Mouse (Mus musculus) stomach, postnatal 0 days (tissue): ENCODE data around the gene Nup133. TPM values are rescaled to one million over a fixed set of nuclear protein-coding genes. Genes with fewer than 3 reads are reported as not detected.

Experiments
- ATAC-seq: fragments of 200-750 bp; cut with Nextera tagmentation; 2 replicates; pipeline ENCODE4 v1.8.0; 2017; ENCODE audit not compliant: low FRiP score, low TSS enrichment
- DNase-seq: peaks from one replicate; pipeline ENCODE4 v3.0.0-alpha.2; 2016; ENCODE audit warnings: low spot score
- H3K27ac ChIP-seq: fragments of 300-500 bp; sonication (generic); replicated peaks from 2 replicates; pipeline ENCODE4 v1.5.1; 2014; ENCODE audit warnings: mild to moderate bottlenecking, control low read depth
- H3K27me3 ChIP-seq: fragments of 300-500 bp; sonication (generic); 2 replicates; pipeline ENCODE4 v1.6.1; 2014; ENCODE audit warnings: low read length; ENCODE audit not compliant: control insufficient read depth, insufficient read depth
- H3K36me3 ChIP-seq: fragments of 300-500 bp; sonication (generic); 2 replicates; pipeline ENCODE4 v1.6.1; 2014; ENCODE audit warnings: low read length, mixed read lengths; ENCODE audit not compliant: control insufficient read depth, insufficient read depth
- H3K4me1 ChIP-seq: fragments of 300-500 bp; sonication (generic); replicated peaks from 2 replicates; pipeline ENCODE4 v1.6.1; 2014; ENCODE audit warnings: antibody characterized with exemption; ENCODE audit not compliant: control insufficient read depth, insufficient read depth
- H3K4me2 ChIP-seq: fragments of 300-500 bp; sonication (generic); replicated peaks from 2 replicates; pipeline ENCODE4 v1.6.1; 2014; ENCODE audit warnings: low read depth, mild to moderate bottlenecking, control low read depth, moderate library complexity
- H3K4me3 ChIP-seq: fragments of 300-500 bp; sonication (generic); 2 replicates; pipeline ENCODE4 v1.5.1; 2014; ENCODE audit warnings: low read depth, low read length, control low read depth
- H3K9ac ChIP-seq: fragments of 300-500 bp; sonication (generic); 2 replicates; pipeline ENCODE4 v1.6.1; 2014; ENCODE audit warnings: mild to moderate bottlenecking, low read length, control low read depth, mixed read lengths
- H3K9me3 ChIP-seq: fragments of 300-500 bp; sonication (generic); 2 replicates; pipeline ENCODE4 v1.6.1; 2016; ENCODE audit warnings: low read length; ENCODE audit not compliant: control insufficient read depth
- CTCF ChIP-seq: IDR thresholded peaks from 2 replicates; pipeline ENCODE4 v1.5.1; 2016; ENCODE audit warnings: antibody characterized with exemption, low read depth, mild to moderate bottlenecking, moderate library complexity
- EP300 ChIP-seq: optimal IDR thresholded peaks from 2 replicates; pipeline ENCODE3; 2016; ENCODE audit warnings: antibody characterized with exemption
- WGBS: fragments of 180-500 bp; shearing (Covaris S2); extraction: QIAGEN DNeasy Blood & Tissue Kit; methylation state at CpG from one replicate; pipeline ENCODE4 v1.1.7; 2014; 5-methylcytosine and 5-hydroxymethylcytosine counted together
- polyA plus RNA-seq: library from polyadenylated mRNA; unstranded; fragments of >200 nt; fragmentation: Nextera tagmentation; extraction: Ambion mirVana; gene quantifications from 2 replicates; pipeline ENCODE4 v1.2.1, GENCODE M21; 2015

Gene Nup133
- polyA plus RNA-seq, 1 experiment from 2014 or later = 8.5 TPM

DNA sequence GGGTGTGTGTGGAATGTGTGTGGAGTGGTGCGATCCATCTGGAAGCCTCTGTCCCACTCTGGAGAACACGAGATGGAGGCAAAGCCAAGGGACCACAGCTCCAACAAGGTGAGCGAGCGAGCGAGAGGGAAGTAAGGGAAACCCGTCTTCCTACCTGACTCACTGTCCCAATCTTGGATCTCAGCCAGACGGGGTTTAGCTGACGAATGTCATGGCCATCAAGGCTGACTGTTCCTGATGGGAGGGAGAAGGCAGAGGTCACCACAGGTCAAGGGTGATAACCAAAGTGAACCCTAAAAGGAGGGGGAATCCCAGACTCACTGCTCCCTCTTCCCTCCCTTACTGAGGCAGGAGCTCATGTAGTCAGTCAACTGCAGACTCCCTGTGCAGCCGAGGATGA, 11.0 kb upstream of the Nup133 start:
- no peak overlapping the region for H3K4me3 ChIP-seq
- H3K4me2 ChIP-seq = no peak overlapping the region
- DNase-seq (no peak), ATAC-seq (no peak)
- no peaks in the 10 kb centered on the region for H3K9me3 ChIP-seq
- H3K27me3 ChIP-seq = no peaks in the 10 kb centered on the region
- no peak overlapping the region for H3K27ac ChIP-seq
- no peaks in the 10 kb centered on the region for H3K36me3 ChIP-seq
- H3K9ac ChIP-seq = no peak overlapping the region
- TF ChIP-seq CTCF = no peak
- no peak for TF ChIP-seq EP300
- WGBS = 78% methylated on average over 9 of the region's 9 CpGs
- no peaks in the 10 kb centered on the region for H3K4me1 ChIP-seq

DNA sequence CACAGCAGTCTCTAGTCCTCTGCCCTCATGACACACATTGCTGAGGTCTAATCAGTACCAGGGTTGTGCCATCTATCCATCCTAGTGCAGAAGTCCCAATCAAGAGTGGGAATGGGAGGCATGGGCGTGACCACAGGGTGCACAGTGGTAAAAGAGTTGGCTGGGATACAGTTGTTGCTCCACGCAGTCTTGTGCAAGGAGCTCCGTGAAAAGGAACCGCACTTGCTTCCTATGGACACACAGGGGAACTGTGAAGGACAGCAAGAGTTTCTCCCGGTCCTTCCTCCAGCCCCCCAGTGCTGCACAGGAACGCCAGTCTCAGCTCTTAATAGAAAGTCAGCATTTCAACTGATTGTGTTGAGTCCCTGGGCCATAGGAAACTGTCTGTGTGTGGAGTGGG, 10.4 kb upstream of the Nup133 start:
- H3K27me3 ChIP-seq = no peaks in the 10 kb centered on the region
- no peak for DNase-seq
- H3K27ac ChIP-seq = no peak overlapping the region
- H3K4me1 ChIP-seq = no peaks in the 10 kb centered on the region
- no peak overlapping the region for H3K4me3 ChIP-seq
- no peaks in the 10 kb centered on the region for H3K36me3 ChIP-seq
- no peak overlapping the region for H3K9ac ChIP-seq
- 93% methylated on average over 6 of the region's 6 CpGs for WGBS
- TF ChIP-seq EP300 (no peak), CTCF (no peak)
- H3K4me2 ChIP-seq = no peak overlapping the region
- no peaks in the 10 kb centered on the region for H3K9me3 ChIP-seq
- no peak for ATAC-seq

DNA sequence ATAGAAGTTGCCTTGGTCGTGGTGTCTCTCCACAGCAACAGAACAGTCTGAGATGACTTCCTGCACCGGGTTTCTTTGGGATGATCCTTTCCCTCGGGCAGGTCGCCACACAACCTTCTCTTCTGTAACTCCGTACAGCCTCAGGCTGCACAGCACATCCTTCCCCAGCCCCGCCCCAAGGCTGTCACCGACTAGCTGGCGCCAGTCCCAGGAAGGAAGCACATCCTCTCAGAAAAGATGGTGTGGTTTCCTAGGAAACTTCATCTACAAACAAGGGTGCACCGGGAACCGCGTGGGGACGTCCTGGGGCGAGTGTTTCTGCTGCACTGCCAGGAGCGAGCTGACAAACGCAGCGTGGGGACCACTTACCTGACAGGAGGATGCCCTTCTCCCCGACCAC, 9.1 kb upstream of the Nup133 start:
- Histone ChIP-seq H3K27ac (no peak overlapping the region), H3K9ac (no peak overlapping the region), H3K4me3 (no peak overlapping the region), H3K9me3 (no peaks in the 10 kb centered on the region), H3K4me2 (no peak overlapping the region), H3K27me3 (no peaks in the 10 kb centered on the region), H3K4me1 (no peaks in the 10 kb centered on the region), H3K36me3 (peaks cover 7% of the 10 kb centered on the region; the same call in 1 of the 2 replicates)
- 70% methylated on average over 17 of the region's 17 CpGs for WGBS
- no peak for TF ChIP-seq EP300
- ATAC-seq = no peak
- no peak for DNase-seq

DNA sequence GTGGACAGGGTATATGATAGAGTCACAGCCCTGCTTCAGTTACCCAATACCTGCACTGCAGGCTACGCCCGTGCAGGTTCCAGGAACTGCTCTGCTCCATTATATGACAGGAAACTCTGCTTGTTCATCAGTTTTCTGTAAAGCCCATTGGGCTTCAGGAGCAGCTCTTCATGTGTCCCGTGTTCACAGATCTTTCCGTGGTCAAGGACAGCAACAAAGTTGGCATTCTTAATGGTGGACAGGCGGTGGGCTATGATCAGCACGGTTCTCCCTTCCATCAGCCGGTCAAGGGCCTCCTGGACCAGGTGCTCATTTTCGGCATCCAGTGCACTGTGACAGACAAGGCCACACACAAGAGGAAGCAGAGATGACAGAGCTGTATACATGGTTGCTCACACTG, 5.2 kb upstream of the Nup133 start:
- H3K36me3 ChIP-seq = peaks cover 7% of the 10 kb centered on the region; the same call in 1 of the 2 replicates
- 91% methylated on average over 8 of the region's 8 CpGs for WGBS
- ATAC-seq = no peak

DNA sequence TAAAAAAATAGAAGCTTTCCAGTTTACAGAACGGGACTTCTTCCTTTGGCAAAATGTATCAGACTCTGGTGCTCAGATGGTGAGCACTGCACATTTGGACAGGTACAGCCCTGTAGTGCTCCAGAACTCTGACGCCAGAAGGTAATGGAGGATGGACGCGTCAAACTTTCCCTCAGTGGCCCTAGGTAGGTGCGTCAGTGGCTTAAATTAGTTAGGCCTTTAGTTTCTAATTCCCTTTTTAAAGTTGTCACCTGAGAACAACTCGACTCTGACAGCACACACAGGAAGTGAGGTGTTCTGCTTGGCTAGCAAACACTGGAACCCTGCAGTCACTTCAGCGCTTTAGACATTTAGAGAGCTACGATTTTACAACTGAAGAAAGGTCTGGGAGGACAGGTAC, 4.6 kb upstream of the Nup133 start:
- no peak for DNase-seq

More for the DNA sequence above, 5.2 kb upstream of the Nup133 start:
- no peak for DNase-seq
- Histone ChIP-seq H3K4me1 (no peaks in the 10 kb centered on the region), H3K9me3 (no peaks in the 10 kb centered on the region), H3K9ac (no peak overlapping the region), H3K4me3 (no peak overlapping the region), H3K4me2 (no peak overlapping the region), H3K27me3 (no peaks in the 10 kb centered on the region), H3K27ac (no peak overlapping the region)
- TF ChIP-seq CTCF (no peak), EP300 (no peak)

DNA sequence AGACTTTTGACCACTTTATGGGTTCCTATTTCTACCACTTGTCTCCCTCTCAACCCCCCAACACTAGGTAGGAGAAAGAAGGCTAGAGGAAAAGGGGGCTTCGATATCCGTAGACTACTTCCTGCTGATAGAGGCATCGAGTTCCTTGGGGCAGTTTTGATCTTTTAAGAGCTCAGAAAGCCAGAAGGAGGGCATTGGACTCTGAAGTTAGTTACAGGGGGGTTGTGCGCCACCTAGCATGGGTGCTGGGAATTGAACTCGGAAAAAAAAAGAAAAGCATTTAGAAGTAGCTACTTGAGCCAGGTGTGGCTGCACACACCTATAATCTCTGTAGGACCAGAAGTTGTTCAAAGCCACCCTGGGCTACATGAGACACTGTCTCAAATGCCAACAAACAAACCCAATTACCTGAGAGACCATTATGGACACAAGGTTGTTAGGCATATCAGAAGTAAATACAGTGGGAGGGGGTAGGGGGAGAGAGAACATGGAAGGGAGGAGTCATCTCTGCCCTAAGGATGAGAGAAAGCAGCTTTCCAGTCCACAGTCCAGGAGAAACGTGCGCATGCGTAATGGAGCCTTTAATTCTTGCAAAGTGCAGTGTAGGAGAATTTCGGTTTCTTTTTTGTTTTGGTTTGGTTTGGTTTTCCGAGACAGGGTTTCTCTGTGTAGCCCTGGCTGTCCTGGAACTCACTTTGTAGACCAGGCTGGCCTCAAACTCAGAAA, 1.2 kb upstream of the Nup133 start:
- peak overlapping the region; percentile 93 for H3K4me2 ChIP-seq
- 29% methylated on average over 10 of the region's 10 CpGs for WGBS
- peaks cover 7% of the 10 kb centered on the region; the same call in 1 of the 2 replicates for H3K36me3 ChIP-seq
- no peaks in the 10 kb centered on the region for H3K27me3 ChIP-seq
- H3K4me3 ChIP-seq = peak overlapping the region; percentile 77
- peak; percentile 39 for ATAC-seq
- peak overlapping the region; percentile 94 for H3K27ac ChIP-seq
- no peaks in the 10 kb centered on the region for H3K9me3 ChIP-seq
- DNase-seq = peak; percentile 79
- H3K4me1 ChIP-seq = no peaks in the 10 kb centered on the region; the same call in 1 of the 2 replicates
- H3K9ac ChIP-seq = peak overlapping the region; percentile 87
- TF ChIP-seq EP300 = no peak
- TF ChIP-seq CTCF = peak; percentile 76

More for the DNA sequence above, 4.6 kb upstream of the Nup133 start:
- Histone ChIP-seq H3K4me3 (no peak overlapping the region), H3K4me1 (no peaks in the 10 kb centered on the region), H3K4me2 (no peak overlapping the region), H3K27me3 (no peaks in the 10 kb centered on the region), H3K9me3 (no peaks in the 10 kb centered on the region), H3K36me3 (peaks cover 7% of the 10 kb centered on the region; the same call in 1 of the 2 replicates), H3K27ac (no peak overlapping the region), H3K9ac (no peak overlapping the region)
- WGBS = 87% methylated on average over 8 of the region's 8 CpGs
- no peak for ATAC-seq
- TF ChIP-seq CTCF = no peak
- no peak for TF ChIP-seq EP300
